Mouse (Mus musculus) ovary, postnatal 10 days (tissue): ENCODE data around the gene Tmem184a.

Experiments
- DNase-seq: peaks from one replicate; pipeline ENCODE4 v3.0.0; 2022; ENCODE audit warnings: low spot score

Tmem184a gene

DNA sequence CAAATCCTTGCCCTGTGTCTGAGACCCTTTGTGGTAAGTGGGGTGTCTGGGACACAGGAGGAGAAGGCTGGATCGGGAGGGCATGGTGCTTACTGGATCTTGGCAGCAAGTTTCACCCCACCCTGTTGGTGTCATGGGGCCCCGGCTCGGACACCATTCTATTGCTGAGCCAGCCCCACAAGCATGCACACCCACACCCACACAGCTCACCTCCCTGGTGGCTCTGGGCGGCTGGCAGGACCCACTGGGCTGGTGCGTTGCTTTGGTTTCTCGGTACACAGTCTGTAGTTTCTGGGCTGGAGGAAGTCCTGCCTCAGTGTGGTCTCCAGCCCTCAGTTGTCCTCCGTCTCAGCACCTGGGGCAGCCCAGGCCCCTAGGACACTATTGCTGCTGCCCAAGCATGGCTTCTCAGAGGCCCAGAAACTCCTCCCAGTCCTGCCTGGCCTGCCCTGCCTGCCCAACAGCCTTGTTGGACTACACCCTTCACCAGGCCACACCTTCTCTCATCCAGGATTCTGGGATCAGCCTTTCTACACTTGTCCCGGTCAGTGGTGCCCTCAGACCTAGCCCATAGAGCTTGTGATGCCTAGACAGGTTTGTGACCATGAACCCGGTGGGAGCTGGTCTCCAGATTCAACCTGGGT is at the start of gene Tmem184a:
Tmem184a (minus strand) TSS at position 380 of the 644 bp plus-strand sequence.
- DNase-seq: no peak

DNA sequence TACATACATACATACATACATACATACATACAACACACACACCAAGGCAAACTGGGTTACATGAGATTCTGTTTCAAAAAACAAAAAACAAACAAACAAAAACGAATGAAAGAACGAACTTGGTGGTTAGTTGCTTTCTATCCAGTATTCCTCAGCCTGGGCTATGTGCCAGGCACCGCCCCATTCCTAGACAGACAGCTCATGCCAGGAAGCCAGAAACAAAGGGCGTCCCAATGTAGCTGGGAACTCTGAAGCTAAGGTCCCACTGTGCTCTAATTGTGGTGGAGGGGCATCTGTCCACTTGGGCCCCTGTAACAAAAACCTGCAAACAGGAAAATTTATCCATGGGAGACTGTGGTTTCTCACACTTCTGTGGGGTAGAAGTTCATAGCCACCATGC is 43.0 kb upstream of the Tmem184a start:
- DNase-seq: peak; percentile 10

DNA sequence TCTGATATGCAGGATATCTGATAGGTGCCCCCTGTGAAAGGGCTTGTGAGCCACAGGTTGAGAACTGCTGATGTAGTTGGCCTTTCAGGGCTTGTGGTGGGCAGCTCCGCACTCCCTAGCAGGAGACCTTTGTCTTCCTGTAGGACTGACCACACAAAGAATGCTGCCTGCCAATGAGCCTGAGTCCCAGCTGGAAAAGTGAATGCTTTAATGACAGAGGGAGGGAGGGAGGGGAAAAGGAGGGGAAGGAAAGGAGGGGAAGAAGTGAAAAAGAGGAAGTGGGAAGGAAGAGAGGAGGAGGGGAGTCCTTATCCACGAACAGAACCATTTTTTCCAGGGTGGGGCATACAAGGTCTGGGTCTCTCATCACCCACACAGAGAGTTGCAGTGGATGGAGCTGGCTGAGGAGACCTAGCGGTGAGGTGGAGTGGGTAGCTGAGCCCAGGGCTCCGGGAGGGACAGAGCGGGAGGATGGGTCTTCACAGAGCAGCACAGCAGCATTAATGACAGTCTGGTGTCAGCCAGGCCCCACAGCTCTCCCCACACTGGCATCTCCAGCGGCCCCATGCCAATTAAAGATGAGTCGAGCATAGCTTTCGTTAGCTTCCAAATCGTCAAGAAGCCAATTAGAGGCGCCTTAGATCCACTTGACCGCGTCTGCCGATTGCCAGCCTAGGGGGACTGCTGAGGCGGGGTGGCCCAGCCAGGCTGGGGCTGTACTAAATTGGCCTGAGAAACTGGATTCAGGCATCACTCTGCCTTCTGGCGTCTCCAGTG is 40.8 kb upstream of the Tmem184a start:
- no peak for DNase-seq

DNA sequence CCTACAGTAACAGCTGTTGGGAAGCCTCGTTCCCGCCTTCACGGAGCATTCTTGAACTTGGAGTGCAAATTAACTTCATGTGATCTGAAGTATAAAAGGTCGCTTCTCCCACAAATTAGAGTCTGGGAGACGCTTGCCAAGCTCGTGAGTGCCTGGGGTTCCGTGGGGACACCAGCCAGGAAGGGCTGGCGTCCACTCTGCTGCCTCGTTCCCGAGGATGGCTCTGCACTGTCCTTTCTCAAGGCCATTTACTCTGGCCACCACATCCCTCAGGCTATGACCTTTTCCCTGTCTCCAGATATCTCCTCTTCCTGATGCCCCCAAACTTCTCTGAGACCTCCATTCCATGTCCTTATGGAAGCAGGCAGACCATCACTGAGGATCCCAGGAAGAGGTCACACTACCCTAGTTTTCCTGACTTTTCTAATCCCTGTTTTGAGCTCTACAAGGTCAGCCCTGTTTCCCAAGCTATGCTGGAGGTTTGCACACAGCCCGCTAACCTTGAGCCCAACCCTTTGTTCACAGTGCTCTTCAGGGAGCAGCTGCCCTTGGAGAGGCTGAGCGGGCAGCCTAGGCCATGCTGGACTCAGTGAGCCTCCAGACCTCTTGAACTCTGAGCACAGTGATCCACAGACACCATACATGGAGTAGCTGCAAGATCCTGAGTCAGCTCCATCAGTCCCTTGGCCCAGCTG is 30.1 kb upstream of the Tmem184a start:
- no peak for DNase-seq

DNA sequence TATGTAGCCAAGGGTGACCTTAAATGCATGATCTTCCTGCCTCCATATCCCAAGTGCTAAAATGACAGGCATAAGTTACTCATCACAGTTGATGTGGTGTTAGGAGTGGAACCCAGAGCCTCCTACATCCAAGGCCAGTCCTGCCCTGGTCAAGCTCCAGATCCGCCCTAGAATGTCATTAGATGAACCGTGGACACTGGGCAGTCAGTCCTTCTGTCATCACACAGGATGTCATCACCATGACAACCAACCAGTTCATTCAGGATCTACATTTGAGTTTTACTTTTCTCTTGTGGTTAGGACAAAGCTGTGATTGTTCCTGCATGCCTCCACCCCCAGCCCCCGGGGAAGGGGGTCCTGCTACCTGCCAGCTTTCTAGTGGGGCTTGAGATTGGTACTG is 19.4 kb upstream of the Tmem184a start:
- no peak for DNase-seq

DNA sequence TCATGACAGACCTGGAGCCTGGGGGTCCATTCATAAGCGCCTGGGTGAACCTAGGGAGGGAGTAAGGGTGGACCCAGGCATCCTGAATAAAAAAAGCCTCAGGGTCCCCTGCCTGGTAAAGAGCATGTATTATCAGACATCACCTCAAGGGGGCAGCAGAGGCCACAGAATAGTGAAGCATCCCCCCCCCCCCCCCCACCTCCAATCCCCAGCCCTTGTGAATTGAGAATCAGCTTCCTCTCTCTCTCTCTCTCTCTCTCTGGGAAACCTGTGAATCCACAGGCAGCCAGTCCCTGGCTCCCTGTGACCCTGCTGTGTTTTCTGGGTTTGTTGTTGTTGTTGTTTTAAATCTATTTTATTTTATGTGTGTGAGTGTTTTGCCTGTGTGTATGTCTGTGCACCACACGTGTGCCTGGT is 18.8 kb upstream of the Tmem184a start:
- DNase-seq: no peak

DNA sequence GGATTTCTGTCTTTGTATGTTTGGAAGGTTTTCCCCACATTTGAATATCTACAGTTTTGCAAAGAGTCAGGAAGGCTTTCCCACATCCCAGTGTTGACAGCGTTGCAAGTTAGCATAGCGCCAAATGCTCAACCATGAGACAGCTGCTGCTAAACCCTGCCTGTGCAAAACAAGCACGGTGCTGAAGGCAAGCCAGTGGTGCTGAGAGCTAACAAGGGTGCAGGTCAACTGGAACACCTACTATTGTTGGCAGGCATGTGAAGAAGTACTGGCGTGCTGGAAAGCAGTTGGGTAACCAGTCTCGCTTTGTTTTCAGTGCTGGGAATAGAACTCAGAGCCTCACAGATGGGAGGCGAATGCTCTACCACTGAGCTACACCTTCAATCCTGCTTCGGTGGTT is 16.0 kb upstream of the Tmem184a start:
- DNase-seq: no peak

DNA sequence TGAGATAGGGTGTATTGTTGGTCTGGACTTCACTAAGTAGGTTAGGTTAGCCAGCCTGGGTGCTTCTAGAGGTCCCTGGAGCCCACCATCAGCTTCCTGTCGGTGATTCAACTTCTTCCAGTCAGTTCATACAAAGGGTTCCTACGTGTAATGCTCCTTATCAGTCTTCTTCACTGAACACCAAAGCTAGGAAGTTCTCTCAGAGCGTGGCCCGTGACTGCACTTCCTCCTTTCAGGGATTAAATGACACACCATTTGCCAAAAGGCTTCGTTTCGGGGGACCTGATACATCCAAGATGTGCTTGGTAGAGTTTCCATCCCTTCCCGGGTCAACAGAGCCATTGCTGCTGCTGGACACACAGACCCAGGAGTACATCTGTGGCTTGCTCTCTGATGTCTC is 12.4 kb upstream of the Tmem184a start:
- no peak for DNase-seq

DNA sequence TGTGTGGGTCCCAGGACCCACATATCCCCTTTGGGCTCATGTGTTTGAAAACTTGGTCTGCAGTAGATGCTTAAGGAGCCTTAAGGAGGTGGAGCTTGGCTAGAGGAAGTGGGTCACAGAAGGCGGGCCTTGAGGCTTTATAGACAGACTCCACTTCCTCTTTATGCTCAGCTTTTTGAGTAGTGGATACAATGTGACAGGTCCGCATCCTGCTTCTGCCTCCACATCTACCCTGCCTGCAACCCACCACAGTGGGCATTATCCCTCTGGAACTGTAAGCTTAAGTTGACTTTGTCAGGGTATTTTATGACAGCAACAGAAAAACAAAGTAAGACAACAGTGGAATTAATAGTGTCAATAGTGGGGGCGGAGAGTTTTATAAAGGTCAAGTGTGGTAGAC is 11.0 kb upstream of the Tmem184a start:
- DNase-seq: no peak

DNA sequence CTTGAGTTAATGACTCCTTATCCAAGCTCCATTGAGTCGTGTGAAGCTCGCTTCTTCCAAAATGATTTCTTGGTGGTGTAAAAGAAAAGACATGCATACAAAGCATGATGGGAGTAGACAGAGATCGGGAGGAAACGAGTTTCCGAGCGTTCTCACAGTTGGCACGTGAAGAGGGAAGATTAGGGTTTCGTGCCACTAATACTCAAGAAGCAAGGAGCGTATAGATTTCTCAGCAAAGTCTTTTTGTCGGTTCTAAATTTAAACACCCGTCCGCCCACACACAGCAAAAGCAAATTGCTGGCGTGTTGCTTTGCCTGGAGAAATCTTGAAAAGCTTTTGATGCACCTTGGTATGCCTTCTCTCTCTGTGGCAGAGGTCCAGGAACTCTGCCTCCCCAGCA is 9.7 kb upstream of the Tmem184a start:
- DNase-seq: no peak

DNA sequence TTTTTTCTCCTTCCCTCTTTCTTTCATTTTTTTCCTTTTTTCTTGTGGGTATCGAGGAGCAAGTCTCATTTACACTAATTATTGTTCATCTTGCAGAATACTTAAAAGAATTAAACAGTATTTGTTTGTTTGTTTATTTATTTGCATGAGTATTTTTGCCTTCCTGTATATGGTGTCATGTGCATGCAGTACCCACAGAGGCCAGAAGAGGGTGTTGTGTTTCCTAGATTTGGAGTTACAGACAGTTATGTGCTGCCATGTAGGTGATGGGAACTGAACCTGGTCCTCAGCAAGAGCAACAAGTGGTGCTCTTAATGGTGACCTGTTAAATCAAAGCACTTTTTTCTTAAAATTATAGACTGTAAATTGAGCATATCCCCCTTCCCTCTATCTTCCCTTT is 7.9 kb upstream of the Tmem184a start:
- DNase-seq: no peak

DNA sequence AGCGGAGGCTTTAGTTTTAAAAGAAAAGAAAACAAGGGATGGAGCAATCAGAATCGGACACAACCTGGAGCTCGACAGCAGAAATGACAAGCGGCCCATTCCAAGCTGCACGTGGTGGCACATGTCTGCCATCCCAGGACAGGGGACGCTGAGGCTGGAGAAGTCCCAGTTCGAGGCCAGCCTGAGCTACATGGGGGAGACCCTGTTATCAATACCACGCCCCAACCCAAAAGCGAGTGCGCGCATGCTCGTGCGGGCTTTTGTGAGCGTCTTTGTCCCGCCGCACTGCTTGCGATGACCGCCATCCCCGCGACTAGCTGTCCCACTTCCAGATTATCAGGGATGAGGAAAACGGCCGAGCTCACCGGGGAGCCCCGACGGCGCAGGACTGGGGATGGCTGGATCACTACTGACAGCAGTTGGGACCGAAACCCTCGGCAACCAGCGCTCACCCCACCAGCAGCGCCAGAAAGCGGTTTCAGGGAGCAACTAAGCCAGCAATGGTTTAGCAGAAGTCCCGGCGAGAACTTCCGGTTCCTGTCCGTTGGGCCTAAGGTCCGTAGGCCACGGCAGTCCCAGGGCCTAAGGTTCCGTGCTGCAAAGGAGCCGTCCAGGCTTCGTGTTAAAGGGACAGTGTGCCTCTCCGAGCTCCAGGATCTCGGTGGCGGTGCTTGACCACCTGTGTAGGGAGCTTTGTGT is 6.8 kb upstream of the Tmem184a start, which contains the start of the genes Gm26938 and Psmg3:
Gm26938 (minus strand) TSS at position 51 of the 699 bp plus-strand sequence.
Psmg3 (minus strand) TSS at position 529 of the 699 bp plus-strand sequence.
- peak; percentile 97 for DNase-seq

DNA sequence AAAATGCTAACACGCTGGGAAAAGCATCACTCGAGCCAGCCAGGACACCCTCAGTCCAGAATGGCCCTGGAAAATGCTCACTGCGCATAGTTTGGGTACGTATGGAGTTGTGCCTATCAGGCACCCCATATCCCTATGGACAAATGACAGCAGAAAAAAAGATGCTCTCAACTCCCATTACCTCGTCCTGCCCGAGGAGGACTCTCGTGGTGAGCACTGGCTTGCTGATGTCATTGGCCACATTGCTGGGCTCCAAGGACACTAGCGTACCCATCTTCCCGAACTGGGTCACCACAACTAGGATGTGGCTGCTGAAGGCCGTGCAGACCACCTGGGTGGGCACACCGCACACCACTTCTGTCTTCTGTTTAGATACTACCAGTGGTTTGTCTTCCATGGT is 6.2 kb upstream of the Tmem184a start:
- DNase-seq: no peak

DNA sequence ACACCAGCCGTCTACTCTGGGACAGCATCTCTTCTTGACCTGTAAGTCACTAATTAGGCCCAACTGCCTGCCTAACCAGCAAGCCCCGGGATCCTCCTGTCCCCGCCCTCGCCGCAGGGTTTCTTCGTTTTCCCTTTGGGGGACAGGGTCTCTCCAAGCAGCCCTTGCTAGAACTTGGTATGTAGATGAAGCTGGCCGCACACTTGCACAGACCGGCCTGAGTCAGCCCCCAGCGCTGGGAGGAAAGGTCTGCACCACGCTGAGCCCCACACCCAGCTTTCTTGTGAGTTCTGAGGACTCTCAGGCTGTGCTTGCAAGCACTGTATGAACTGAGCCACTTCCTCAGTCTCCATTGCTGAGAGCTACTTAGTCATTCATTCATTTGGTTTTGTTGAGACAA is 4.8 kb upstream of the Tmem184a start:
- no peak for DNase-seq

DNA sequence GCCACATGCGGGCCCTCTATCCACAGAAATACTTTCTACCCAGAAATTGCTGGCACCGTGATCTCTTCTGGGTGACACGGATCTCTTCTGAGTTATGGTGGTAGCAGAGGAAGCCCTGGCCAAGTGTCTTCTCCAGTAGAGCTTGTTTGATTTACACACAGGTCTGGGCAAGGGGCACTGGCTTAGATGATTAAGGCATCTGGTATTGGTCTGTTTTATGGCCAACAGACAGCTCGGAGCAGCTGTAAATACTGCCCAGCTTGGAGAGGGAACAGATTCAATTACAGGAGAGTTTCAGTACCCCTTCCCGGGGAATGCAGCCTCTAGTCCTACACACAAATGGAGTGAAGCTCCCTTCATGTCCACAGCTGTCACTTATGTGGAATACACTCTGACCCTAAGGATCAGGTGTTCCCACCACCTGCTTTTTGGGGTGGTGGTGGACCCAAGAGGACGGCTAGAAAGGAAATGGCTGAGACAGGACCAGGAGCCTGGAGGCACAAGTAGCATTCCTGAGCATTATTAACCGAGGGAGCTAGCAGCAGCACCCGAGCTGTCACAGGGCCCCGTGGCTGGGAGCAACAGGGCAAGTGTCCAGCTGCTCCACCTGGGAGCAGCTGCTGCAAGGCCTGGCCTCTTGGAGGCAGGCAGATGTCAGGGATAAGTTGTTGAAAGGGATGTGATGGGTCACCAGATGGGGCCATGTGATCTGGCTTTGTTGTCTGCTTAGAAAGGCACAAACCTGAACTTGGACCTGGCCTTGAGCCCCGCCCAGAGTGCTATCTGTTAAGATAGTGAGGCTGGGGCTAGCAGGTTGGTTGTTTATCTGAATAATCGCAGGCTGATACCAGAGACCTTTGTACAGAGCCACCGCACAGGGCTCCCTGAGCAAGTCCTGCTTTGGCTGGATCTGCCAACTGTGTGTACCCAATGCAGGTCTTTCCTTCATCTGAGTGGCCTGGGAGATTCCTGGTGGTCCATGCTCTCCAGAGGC is 2.0 kb upstream of the Tmem184a start:
- DNase-seq: no peak

DNA sequence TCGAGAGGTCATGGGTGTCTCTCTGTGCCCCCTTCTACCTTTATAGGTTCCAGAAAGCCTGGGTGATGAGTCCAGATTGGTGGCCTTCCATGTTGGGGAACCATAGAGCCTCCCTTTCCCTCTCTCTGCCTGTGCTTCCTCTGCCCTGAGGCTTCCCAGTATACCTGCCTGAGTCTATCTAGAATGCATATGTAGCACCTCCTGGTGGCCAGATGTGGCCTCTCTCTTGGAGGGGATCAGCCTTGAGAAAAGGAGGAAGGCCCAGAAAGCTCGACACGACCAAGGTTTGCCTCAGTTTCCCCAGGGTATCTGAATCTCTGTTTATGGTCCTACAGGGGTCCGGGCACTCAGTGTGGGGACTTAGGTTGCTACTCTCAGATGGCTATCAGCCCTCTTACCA is 916 bp downstream of the Tmem184a start:
- no peak for DNase-seq

DNA sequence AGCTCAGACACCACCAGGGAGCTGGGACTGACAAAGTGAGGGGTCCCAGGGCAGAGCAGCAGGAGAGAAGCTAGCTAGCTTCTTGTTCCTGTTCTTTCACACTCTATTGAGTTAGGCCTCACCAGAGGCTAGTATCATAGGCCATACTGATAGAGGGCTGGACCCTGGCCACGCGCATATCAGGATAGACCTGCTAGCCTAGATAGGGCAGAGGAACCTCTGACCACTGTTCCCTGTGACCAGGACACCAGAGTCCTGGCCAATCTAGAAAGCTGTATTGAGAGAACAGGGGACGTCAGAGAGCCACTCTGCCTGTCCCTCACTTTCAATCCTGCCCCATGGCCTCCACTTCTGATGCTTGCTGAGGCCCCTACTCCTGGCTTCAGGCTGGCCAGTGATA is 1.7 kb downstream of the Tmem184a start:
- no peak for DNase-seq

DNA sequence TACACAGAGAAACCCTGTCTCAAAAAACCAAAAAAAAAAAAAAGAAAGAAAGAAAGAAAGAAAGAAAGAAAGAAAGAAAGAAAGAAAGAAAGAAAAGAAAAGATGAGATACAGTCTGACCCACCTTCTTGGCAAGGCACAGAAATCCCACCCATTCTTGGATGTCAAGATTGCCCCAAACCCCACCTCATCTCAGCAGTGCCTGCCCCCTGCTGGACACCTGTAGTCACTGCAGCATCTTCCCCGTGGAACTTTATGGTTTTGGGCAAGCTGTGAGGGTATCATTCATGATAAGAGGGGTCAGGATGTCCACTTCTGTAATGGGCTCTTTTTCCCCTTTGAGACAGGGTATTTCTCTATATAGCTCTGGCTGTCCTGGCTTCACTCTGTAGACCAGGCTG is 2.4 kb downstream of the Tmem184a start:
- no peak for DNase-seq

DNA sequence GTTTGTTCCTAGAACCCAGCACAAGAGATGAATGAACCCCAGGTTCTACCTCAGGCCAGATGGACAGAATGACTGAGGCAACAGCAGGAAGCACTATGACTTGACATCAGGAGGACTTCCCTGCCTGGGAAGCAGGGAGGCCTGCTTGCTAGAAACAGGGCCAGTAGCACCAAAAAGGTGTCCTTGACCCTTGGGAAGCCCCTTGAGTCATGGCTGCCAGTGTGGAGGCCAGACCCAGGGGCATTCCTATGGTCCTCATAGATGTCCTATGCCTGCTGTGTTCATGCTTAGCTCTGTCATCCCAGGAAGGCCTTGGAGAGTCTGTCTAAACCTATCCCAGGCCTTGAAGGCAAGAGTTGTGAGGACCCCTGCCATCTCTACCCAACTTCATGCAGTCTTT is 3.3 kb downstream of the Tmem184a start:
- no peak for DNase-seq

DNA sequence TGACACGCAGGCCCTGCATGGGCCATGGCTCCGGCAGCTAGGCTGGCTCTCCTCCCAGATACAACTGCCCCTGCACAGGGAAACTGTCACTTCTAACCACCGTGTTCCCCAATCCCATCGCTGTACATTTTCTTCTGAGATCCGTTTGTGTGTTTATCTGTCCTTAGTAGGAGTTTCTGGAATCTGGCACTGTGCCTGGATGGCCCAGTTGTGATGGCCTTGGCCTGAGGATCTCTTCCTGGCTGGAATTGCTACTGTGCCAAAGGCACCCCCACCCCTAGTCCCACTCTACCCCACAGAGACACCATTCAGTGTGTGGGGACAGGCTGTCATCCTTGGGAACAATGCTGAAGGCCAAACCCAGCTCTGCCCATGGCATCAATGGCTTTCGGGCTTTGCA is 3.8 kb downstream of the Tmem184a start:
- DNase-seq: no peak

DNA sequence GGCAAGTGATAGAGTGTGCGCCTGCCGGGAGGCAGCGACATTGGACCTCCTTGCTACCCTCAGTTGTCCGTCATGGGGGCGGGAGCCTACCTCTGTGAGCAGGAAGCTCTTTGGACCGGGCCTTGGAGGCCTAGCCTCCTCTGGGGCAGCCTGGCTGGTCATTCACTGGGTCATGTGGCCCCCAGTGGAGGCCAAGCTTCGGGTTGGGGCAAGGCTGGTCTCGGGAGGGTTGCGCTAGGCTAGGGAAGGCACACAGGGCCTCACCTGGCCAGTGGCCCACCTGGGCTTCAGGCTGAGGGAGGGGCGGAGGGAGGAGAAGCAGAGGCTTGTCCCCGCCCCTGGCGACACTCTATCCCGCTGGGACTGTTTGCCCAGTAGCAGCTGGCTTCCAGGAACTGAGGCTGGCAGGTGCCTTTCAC is 5.7 kb downstream of the Tmem184a start:
- DNase-seq: no peak
